Mouse (Mus musculus): Measurements from ENCODE around the gene Olfr810. TPM values are rescaled to one million over a fixed set of nuclear protein-coding genes. Genes with fewer than 3 reads are reported as not detected.

The Olfr810 gene
- not detected in 2 replicates for polyA plus RNA-seq (2015; fragmentation: Nextera tagmentation; extraction: Ambion mirVana)

DNA sequence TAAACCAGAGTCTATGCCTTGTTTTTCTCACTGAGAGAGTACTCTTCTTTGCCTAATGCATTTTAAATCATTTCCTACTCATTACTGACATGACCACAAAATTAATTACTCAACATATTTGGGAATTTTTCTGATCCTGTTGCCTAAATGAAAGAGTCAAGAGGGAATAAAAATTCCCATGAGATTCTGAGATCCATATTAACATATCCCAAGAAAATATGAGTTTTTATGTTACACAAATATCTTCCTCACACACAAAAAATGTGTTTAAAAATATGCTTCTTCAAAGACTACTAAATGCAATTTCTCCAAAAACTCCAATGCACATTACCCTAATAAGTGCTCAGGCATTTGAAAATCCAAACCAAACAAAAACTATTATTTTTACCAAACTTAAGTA lies at the start of gene Olfr810:
Olfr810 (minus strand) TSS at position 101 of the 400 bp plus-strand sequence.
- no peak within 1 kb of the TSS for H3K4me2 ChIP-seq (replicated peaks)
- no peak for ATAC-seq (ENCODE audit: low FRiP score, low read depth)
- no peak within 1 kb of the TSS for H3K27ac ChIP-seq
- H3K4me3 ChIP-seq = no peak within 1 kb of the TSS
- no peaks in the 10 kb centered on the region for H3K27me3 ChIP-seq
- no peaks in the 10 kb centered on the region for H3K36me3 ChIP-seq
- H3K9me3 ChIP-seq = no peaks in the 10 kb centered on the region
- no peak within 1 kb of the TSS for H3K9ac ChIP-seq
- no peaks in the 10 kb centered on the region for H3K4me1 ChIP-seq

DNA sequence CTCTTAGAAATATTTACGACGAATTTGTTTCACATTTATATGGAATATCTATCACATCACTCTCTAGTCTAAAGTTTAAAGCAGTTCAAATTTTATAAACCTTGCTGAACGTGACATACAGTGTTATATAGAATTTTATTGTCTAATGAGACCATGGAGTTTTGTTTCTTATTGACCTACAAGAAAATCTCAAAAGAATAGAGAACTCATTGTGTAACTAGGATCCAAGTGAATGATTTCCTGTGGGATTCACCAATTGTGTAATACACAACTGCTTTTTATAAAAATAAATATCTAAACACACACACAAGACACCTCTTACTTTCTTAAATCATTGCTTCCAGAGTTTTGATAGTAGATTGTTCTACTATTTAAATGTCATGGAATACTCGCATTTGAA lies 9.6 kb upstream of the Olfr810 start, which contains the start of gene Olfr811:
Olfr811 (minus strand) TSS at position 101 of the 400 bp plus-strand sequence.
- Histone ChIP-seq H3K9ac (no peak within 1 kb of the TSS), H3K36me3 (no peaks in the 10 kb centered on the region), H3K4me2 (replicated peaks) (no peak within 1 kb of the TSS), H3K9me3 (no peaks in the 10 kb centered on the region), H3K27me3 (no peaks in the 10 kb centered on the region), H3K27ac (no peak within 1 kb of the TSS), H3K4me1 (no peaks in the 10 kb centered on the region), H3K4me3 (no peak within 1 kb of the TSS)
- no peak for ATAC-seq (ENCODE audit: low FRiP score, low read depth)
- WGBS = 80% methylated on average over 4 of the region's 4 CpGs

DNA sequence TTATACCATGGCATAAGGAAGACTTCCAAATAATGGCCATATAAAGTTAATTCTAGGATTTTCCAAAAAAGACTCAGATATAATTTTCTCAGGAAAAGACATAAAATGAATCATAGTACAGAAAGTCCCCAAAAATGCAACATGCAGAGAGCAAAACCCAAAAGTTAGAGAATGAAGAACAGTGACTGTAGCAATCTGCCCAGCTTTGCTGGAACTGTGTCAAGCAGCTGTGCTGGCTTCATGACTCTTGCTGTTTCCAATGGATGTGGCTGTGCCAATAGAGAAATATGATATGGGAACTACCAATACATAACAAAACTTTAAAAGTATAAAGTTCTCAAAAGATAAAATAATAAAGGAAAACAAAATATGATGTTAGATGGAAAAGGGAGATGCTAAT lies 16.6 kb downstream of the Olfr810 start:
- ATAC-seq (ENCODE audit: low FRiP score, low read depth) = no peak
- H3K36me3 ChIP-seq = no peaks in the 10 kb centered on the region
- no peak overlapping the region for H3K27ac ChIP-seq
- no peaks in the 10 kb centered on the region for H3K4me1 ChIP-seq
- H3K4me3 ChIP-seq = no peak overlapping the region
- no peaks in the 10 kb centered on the region for H3K9me3 ChIP-seq
- H3K27me3 ChIP-seq = no peaks in the 10 kb centered on the region
- H3K9ac ChIP-seq = no peak overlapping the region
- no peak overlapping the region for H3K4me2 ChIP-seq (replicated peaks)

DNA sequence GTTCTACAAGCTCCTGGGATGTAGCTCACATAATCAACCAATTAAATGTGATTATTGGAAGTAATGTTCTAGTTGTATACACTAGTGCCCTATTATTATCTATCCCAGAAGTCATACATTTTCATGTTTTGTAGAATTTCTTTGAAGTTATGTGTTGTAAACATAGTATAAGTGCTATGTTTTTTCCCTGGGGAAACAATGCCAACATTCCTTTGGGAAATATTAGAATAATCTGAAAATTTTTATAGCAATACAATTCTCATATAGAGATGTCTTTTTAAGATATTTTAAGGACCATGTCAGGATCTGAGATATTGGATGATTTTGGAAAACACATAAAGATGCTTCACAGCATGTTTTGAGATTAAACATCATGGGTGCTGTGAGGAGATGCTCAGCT lies 20.4 kb downstream of the Olfr810 start, which contains the start of gene Olfr809:
Olfr809 (plus strand) TSS at position 301 of the 400 bp plus-strand sequence.
- no peak within 1 kb of the TSS for H3K4me3 ChIP-seq
- no peaks in the 10 kb centered on the region for H3K4me1 ChIP-seq
- H3K27me3 ChIP-seq = no peaks in the 10 kb centered on the region
- no peak within 1 kb of the TSS for H3K27ac ChIP-seq
- no peaks in the 10 kb centered on the region for H3K9me3 ChIP-seq
- no peaks in the 10 kb centered on the region for H3K36me3 ChIP-seq
- ATAC-seq (ENCODE audit: low FRiP score, low read depth) = no peak
- no peak within 1 kb of the TSS for H3K4me2 ChIP-seq (replicated peaks)
- H3K9ac ChIP-seq = no peak within 1 kb of the TSS

DNA sequence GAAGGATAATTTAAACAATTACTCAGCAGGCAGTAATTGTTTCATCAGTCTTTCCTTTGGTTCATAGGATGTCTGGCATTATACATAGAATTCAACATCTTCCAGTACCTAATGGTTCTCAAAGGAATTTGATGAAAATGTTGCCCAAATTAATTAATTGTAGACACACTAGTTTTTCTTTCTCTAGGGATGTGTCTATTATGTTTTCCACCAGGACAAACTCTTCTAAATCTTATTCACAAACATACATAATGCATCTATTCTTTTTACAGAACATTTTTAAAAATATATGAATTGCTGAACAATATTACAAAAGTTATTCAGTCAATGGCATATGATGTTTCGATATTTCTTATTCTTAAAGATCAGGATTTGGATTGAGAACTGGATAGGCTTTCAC lies 29.5 kb downstream of the Olfr810 start, which contains the start of gene Olfr808:
Olfr808 (plus strand) TSS at position 301 of the 400 bp plus-strand sequence.
- Histone ChIP-seq H3K36me3 (no peaks in the 10 kb centered on the region), H3K4me1 (no peaks in the 10 kb centered on the region), H3K9ac (no peak within 1 kb of the TSS), H3K27me3 (no peaks in the 10 kb centered on the region), H3K27ac (no peak within 1 kb of the TSS), H3K4me2 (replicated peaks) (no peak within 1 kb of the TSS), H3K4me3 (no peak within 1 kb of the TSS), H3K9me3 (no peaks in the 10 kb centered on the region)
- ATAC-seq (ENCODE audit: low FRiP score, low read depth) = no peak
- WGBS = 91% methylated on average over 1 of the region's 1 CpGs

DNA sequence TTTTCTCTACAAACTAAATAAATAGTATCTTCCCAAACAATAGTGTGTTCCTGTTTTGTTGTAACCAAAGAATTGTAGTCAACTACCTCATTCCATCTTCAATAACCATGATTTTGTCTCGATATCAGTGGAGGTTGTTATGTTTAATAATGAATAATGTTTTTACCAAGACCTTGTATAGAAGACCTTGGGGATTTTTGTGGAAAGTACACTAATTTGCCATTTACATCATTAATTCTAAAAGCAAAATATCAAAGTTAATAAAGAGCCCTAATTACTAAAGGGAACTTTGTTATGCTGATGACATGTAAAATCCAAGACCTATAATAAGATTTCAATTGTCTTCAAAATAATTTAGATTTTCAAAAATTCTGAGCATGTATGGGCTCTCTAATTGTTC lies 37.0 kb downstream of the Olfr810 start, which contains the start of gene Olfr807:
Olfr807 (minus strand) TSS at position 101 of the 400 bp plus-strand sequence.
- no peak for ATAC-seq (ENCODE audit: low FRiP score, low read depth)
- Histone ChIP-seq H3K4me1 (no peaks in the 10 kb centered on the region), H3K27ac (no peak within 1 kb of the TSS), H3K9ac (no peak within 1 kb of the TSS), H3K27me3 (no peaks in the 10 kb centered on the region), H3K36me3 (no peaks in the 10 kb centered on the region), H3K9me3 (no peaks in the 10 kb centered on the region), H3K4me3 (no peak within 1 kb of the TSS), H3K4me2 (replicated peaks) (no peak within 1 kb of the TSS)
- WGBS = 90% methylated on average over 1 of the region's 1 CpGs

DNA sequence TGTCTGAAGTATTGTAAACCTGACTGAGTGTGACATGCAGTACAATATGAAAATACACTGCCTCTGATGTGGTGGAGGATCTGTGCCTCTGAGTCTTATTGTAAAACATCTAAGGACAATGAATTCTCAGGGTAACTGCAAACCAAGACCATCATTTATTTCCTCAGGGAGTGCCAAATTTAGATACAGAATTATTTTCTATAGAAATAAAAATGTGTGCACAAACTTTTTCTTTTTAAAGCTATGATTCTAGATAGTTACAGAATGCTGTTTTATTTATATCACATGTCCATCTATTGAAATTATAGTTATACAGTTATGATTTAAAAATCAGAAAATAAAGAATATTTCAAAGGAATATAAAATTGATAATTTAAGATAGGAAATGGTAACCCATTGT lies 52.9 kb downstream of the Olfr810 start, which contains the start of gene Olfr806:
Olfr806 (minus strand) TSS at position 101 of the 400 bp plus-strand sequence.
- Histone ChIP-seq H3K4me1 (no peaks in the 10 kb centered on the region), H3K27me3 (no peaks in the 10 kb centered on the region), H3K27ac (no peak within 1 kb of the TSS), H3K4me3 (no peak within 1 kb of the TSS), H3K9ac (no peak within 1 kb of the TSS), H3K36me3 (no peaks in the 10 kb centered on the region), H3K4me2 (replicated peaks) (no peak within 1 kb of the TSS), H3K9me3 (no peaks in the 10 kb centered on the region)
- no peak for ATAC-seq (ENCODE audit: low FRiP score, low read depth)

Other genes with a start within 250 kb of the Olfr810 start
- gene Olfr794, start 227.3 kb downstream of the Olfr810 start, polyA plus RNA-seq (2015; fragmentation: Nextera tagmentation; extraction: Ambion mirVana) = not detected in 2 replicates
- gene Olfr796, start 182.3 kb downstream of the Olfr810 start, polyA plus RNA-seq (2015; fragmentation: Nextera tagmentation; extraction: Ambion mirVana) = not detected in 2 replicates
- gene Olfr798, start 167.0 kb downstream of the Olfr810 start, polyA plus RNA-seq (2015; fragmentation: Nextera tagmentation; extraction: Ambion mirVana) = not detected in 2 replicates
- not detected in 2 replicates for gene Olfr799, start 157.4 kb downstream of the Olfr810 start, polyA plus RNA-seq (2015; fragmentation: Nextera tagmentation; extraction: Ambion mirVana)
- not detected in 2 replicates for gene Olfr800, start 137.2 kb downstream of the Olfr810 start, polyA plus RNA-seq (2015; fragmentation: Nextera tagmentation; extraction: Ambion mirVana)
- not detected in 2 replicates for gene Olfr801, start 121.1 kb downstream of the Olfr810 start, polyA plus RNA-seq (2015; fragmentation: Nextera tagmentation; extraction: Ambion mirVana)
- not detected in 2 replicates for gene Olfr802, start 106.7 kb downstream of the Olfr810 start, polyA plus RNA-seq (2015; fragmentation: Nextera tagmentation; extraction: Ambion mirVana)
- gene Olfr803, start 100.6 kb downstream of the Olfr810 start, polyA plus RNA-seq (2015; fragmentation: Nextera tagmentation; extraction: Ambion mirVana) = not detected in 2 replicates
- gene Olfr804, start 91.7 kb downstream of the Olfr810 start, polyA plus RNA-seq (2015; fragmentation: Nextera tagmentation; extraction: Ambion mirVana) = not detected in 2 replicates
- gene Olfr805, start 65.5 kb downstream of the Olfr810 start, polyA plus RNA-seq (2015; fragmentation: Nextera tagmentation; extraction: Ambion mirVana) = not detected in 2 replicates
- gene Olfr806, start 53.0 kb downstream of the Olfr810 start, polyA plus RNA-seq (2015; fragmentation: Nextera tagmentation; extraction: Ambion mirVana) = not detected in 2 replicates
- gene Olfr807, start 37.1 kb downstream of the Olfr810 start, polyA plus RNA-seq (2015; fragmentation: Nextera tagmentation; extraction: Ambion mirVana) = not detected in 2 replicates
- gene Olfr808, start 29.4 kb downstream of the Olfr810 start, polyA plus RNA-seq (2015; fragmentation: Nextera tagmentation; extraction: Ambion mirVana) = not detected in 2 replicates
- not detected in 2 replicates for gene Olfr809, start 20.3 kb downstream of the Olfr810 start, polyA plus RNA-seq (2015; fragmentation: Nextera tagmentation; extraction: Ambion mirVana)
- gene Olfr811, start 9.5 kb upstream of the Olfr810 start, polyA plus RNA-seq (2015; fragmentation: Nextera tagmentation; extraction: Ambion mirVana) = not detected in 2 replicates
- gene Olfr812, start 51.2 kb upstream of the Olfr810 start, polyA plus RNA-seq (2015; fragmentation: Nextera tagmentation; extraction: Ambion mirVana) = not detected in 2 replicates
- gene Olfr813, start 60.5 kb upstream of the Olfr810 start, polyA plus RNA-seq (2015; fragmentation: Nextera tagmentation; extraction: Ambion mirVana) = not detected in 2 replicates
- not detected in 2 replicates for gene Olfr814, start 84.9 kb upstream of the Olfr810 start, polyA plus RNA-seq (2015; fragmentation: Nextera tagmentation; extraction: Ambion mirVana)
- gene Olfr815, start 111.0 kb upstream of the Olfr810 start, polyA plus RNA-seq (2015; fragmentation: Nextera tagmentation; extraction: Ambion mirVana) = not detected in 2 replicates
- gene Olfr816, start 120.7 kb upstream of the Olfr810 start, polyA plus RNA-seq (2015; fragmentation: Nextera tagmentation; extraction: Ambion mirVana) = not detected in 2 replicates
- not detected in 2 replicates for gene Olfr818, start 154.2 kb upstream of the Olfr810 start, polyA plus RNA-seq (2015; fragmentation: Nextera tagmentation; extraction: Ambion mirVana)
- gene Olfr819, start 172.3 kb upstream of the Olfr810 start, polyA plus RNA-seq (2015; fragmentation: Nextera tagmentation; extraction: Ambion mirVana) = not detected in 2 replicates
- gene Olfr247, start 181.2 kb upstream of the Olfr810 start, polyA plus RNA-seq (2015; fragmentation: Nextera tagmentation; extraction: Ambion mirVana) = not detected in 2 replicates
- gene Gm10310, start 190.1 kb upstream of the Olfr810 start, polyA plus RNA-seq (2015; fragmentation: Nextera tagmentation; extraction: Ambion mirVana) = not detected in 2 replicates
- gene Olfr820, start 217.7 kb upstream of the Olfr810 start, polyA plus RNA-seq (2015; fragmentation: Nextera tagmentation; extraction: Ambion mirVana) = not detected in 2 replicates
- gene Olfr821, start 235.4 kb upstream of the Olfr810 start, polyA plus RNA-seq (2015; fragmentation: Nextera tagmentation; extraction: Ambion mirVana) = not detected in 2 replicates

Measured in limb, embryonic 13.5 days (tissue).